Mouse (Mus musculus) thymus, postnatal 10 days (tissue): ENCODE results near the gene Ryr2.

Source experiments
- DNase-seq, 2 experiments: peaks; one replicate each; pipeline ENCODE4 v3.0.0; 2021; ENCODE audit warnings: low spot score in 2 of 2

Ryr2 gene

DNA sequence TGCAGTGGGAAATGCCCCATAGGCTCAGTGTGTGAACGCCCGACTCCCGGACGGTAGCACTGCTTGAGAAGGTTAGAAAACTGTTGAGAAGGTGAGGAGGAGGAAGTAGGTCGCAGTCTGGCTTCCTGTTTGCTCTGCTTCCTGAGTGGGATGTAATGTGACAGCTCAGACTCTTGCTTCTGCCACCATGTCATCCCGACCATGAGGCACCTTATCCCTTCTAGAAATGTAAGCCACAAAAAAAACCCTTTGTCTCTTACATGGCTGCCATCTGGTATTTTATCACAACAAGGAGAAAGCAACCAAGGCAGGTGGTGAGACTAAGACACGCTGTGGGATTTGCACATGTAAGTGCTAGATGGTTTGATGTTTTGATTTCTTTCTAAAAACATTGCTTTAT, 12.2 kb downstream of the Ryr2 start:
- no peak for DNase-seq

- no peak for DNase-seq
Measured at GRCm38 (mm10) chr13:12093146-12093545, 13.6 kb downstream of the Ryr2 start.

- no peak for DNase-seq
Measured at GRCm38 (mm10) chr13:12092379-12093107, 14.2 kb downstream of the Ryr2 start.

- DNase-seq, result no peak
Measured at GRCm38 (mm10) chr13:12084112-12084475, 22.7 kb downstream of the Ryr2 start.

- DNase-seq, result no peak
Measured at GRCm38 (mm10) chr13:12083443-12084111, 23.2 kb downstream of the Ryr2 start.

DNA sequence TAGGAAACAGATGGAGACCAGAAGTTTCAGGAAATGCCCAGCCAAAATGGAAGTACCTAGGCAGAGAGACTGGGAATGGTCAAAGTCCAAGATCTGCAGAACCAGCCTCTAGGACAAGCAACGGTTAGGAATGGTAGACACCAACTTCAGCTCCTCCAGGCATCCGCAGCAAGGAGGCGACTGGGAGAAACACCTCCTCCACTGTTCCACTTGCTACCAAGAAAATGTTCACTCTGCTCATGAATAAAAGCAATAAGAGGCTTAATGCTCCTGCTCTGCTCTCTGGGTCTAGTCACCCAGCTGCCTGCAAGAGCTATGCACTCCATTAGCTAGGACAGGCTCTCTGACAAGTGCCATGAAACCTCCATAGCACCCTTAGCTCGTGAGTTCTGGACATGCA, 26.2 kb downstream of the Ryr2 start:
- DNase-seq, result no peak

- no peak for DNase-seq
Measured at GRCm38 (mm10) chr13:12079536-12079935, 27.2 kb downstream of the Ryr2 start.

GRCm38 (mm10) chr13:12074897-12075296, 31.8 kb downstream of the Ryr2 start:
- DNase-seq, result no peak

DNA sequence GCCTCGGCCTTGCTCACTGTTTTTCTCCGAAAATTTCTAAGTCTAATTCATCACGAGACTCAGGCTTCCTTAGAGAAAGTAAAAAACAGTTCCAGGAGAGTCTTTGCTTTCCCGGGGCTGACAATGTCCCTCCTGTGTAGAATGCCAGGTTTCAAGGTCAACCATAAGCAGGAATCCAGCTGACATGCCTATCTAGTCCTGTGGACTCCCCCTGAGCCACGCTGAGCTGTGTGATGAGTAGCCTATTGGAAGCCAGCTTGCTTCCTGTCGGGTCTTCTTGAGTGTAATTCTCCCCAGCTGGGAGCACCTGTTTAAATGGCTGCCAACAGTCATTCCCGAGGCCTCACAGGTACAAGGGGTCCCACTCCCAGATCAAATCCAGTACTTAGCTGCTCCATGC, 34.2 kb downstream of the Ryr2 start:
- DNase-seq, result no peak

DNA sequence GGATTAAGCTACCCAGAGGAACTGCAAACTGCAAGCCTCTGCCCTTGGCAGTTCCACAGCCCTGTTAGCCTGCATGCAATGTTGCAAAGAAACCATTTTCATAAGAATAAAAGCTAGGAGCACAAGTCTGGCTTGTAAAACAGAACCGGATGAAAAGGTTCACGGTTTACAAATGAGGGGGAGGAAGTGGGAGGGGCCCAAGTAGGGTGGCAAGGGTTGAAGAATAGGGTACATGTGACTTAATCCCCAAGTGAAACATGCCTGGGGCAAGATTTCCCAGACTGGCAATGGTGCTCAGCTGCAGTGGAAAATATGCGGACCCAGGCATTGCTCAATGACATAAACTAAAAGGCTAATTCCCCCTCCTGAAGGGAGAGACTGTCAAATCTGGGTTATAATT, 34.6 kb downstream of the Ryr2 start:
- DNase-seq, result no peak

DNA sequence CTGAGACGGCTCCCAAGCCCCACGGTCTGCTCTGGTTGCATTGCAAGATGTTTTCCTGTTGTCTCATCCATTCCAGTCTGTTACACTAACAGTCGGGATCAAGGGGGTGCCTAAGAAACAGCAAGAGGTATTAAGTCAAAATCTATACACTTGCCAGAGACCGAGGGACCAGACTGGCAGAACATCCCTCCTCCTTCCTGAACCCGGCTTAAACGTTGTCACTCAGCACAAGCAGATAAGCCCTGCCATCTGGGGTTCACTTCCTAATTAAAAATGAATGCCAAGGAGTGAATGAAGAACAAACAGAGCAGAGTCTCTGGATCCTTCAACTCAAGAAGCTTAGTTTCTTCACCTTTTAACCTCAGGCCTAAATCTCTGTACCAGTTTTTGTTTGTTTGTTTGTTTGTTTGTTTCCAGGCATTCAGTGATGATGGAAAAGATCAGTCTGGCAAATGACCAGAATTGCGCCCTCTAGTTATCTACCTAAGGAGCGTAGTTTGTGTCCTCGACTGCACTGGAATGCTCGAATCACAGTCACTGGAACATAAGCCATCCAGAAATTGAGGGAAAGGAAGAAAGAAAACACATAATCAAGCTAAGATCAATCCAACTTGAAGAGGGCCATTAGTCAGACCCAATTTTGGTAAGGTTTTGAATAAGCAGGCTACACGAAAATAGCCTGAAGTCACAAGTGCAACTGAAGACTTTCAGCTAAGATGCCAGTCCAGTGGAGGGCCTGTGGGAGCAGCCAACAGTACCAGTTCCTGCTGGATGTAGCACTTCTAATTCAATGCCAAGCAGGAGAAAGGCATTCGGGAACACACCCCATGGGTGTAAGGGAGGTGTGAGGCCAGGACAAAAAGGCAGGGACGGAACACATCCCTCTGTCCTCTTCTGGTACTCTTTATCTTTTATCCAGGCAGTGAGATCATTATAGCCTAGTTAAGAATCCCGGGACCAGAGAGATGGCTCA, 36.3 kb downstream of the Ryr2 start:
- DNase-seq, result no peak

GRCm38 (mm10) chr13:12064576-12064975, 42.2 kb downstream of the Ryr2 start:
- no peak for DNase-seq

GRCm38 (mm10) chr13:12063561-12063960, 43.2 kb downstream of the Ryr2 start:
- no peak for DNase-seq

DNA sequence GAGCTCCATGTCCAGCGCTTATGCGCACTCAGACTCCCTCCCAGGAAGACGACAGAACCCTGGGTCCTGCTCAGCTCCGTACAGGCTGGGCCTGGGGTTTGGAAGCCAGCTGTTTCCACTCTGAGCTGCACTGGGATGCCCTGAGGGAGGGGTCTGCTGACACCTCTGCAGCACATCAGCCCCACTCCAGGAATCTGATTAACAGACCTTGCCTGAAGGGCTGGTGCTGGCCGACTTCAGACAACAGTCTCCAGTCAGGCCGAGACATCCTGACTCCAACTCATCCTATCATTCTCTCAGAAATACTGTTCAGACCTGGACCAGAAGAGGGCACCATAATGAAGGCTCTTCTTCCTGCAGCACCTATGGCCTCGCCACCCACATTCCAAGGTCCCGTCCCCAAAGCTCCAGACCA, 49.4 kb downstream of the Ryr2 start:
- no peak for DNase-seq

DNA sequence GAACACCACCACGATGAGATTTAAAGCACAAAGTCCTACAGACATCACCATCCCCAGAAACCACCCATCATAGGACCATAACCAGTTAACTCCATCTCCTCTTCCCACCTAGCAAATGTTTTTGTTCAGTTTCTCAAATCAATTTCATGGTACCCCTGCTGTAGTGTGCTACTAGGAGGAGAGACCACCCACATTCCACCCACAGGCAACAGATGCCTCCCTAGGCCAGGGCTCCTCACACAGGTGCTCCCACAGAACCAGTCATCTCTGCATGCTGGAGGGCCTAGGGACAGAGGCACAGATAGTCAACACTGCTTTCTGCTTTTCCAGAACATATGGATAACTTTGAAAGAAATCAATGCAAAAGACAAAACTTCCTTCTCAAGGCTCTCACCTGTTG, 50.8 kb downstream of the Ryr2 start:
- no peak for DNase-seq

- no peak for DNase-seq
Measured at GRCm38 (mm10) chr13:12053910-12054309, 52.8 kb downstream of the Ryr2 start.

DNA sequence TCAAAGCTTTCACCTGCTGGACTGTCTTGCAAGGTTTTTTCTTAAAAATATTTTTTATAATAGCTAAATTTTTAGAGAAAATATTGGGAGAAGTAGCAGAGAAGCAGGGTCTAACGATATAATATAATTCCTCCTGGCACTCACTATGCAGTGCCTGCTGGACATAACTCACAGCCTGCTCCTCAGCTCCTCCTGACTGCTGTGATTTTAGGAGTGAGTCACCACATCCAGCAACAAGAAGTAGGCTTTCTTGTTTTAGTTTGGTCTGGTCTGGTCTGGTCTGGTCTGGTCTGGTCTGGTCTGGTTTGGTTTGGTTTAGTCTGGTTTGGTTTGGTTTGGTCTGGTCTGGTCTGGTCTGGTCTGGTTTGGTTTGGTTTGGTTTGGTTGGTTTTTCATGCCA, 55.9 kb downstream of the Ryr2 start:
- DNase-seq, result no peak

DNA sequence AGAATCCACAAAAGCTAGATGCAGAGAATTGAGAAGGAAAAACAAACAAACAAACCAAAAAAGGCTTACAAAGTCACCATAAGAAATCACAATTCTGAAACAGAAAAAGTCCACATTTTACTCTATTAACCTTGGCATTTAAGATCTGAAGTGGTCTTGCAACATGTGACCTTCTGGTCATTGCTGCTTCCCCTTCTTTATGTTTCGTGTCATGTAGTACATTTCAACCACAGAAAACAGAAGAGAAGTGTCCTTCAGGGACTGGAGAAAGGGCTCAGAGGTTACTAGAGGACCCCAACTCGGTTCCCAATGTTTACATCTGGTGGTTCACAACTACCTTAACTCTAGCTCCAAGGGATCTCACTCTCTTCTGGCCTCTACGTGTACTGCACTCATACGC, 59.7 kb downstream of the Ryr2 start:
- no peak for DNase-seq

GRCm38 (mm10) chr13:12044751-12045150, 62.0 kb downstream of the Ryr2 start:
- DNase-seq, result no peak

- no peak for DNase-seq
Measured at GRCm38 (mm10) chr13:12042891-12043491, 63.8 kb downstream of the Ryr2 start.

DNA sequence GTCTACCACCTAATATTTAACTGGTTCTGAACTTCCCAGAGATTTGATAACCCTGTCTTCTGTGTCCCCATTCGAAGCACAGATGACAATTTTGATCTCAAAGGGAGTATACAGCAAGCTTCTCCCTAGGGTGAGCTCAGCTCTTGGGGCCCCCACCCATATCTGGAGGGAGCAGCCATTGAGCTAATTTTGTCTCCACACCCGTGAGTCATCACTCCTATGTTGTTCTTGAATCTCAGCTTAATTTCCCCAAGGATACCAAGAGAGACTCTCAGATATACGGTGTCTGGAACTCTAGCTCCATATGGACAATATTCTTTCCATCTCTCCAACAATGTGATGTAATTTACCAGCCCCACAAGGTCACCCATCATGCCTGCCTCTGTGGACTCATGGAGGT, 66.8 kb downstream of the Ryr2 start:
- no peak for DNase-seq

GRCm38 (mm10) chr13:12038676-12039075, 68.1 kb downstream of the Ryr2 start:
- DNase-seq, result no peak
